Mouse (Mus musculus) spleen, embryonic (tissue): ENCODE measurements around the gene Foxp2.

Experiments
- CTCF ChIA-PET: fragments of 350-600 bp; sonication (Branson Sonifier 250); formaldehyde crosslinking; loops from one replicate; lab custom pipeline; 2022; lab: Charles Lee

The Foxp2 gene

DNA sequence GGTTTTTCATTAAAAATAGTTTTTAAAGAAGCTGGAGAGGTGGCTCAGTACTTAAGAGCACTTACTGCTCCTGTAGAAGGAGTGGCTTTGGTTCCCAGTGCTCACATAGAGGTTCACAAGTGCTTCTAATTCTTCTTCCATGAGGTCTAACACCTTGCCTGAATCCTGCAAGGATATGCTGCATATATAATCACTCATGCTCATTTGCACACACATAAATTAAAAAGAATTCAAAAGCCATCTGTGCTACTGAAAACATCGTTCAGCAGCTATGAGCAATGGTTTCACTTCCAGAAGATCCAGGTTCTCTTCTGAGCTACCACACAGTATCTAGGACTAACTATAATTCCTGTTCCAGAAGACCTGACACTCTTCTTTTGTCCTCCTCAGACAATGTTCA lies 200.4 kb downstream of the Foxp2 start:
- CTCF ChIA-PET, result no interaction called here

DNA sequence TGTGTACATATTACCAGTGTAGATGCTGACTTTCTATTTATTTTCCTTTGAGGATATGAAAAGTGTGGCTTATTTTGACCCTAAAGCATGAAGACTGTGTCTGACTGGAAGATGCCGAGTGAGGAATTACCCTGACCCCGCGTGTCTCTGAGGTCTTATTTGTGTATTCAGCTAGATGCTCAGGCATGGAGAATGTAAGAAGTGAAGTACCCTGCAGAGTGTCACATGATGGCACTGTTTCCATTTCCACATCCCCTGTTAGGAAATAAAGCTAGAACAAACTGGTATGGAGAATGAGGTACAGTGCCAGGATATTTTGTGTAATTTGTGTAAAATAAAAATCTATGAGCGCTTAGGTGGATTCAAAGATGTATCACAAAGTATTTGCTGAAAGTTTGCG lies 219.8 kb downstream of the Foxp2 start:
- CTCF ChIA-PET, result no interaction called here

DNA sequence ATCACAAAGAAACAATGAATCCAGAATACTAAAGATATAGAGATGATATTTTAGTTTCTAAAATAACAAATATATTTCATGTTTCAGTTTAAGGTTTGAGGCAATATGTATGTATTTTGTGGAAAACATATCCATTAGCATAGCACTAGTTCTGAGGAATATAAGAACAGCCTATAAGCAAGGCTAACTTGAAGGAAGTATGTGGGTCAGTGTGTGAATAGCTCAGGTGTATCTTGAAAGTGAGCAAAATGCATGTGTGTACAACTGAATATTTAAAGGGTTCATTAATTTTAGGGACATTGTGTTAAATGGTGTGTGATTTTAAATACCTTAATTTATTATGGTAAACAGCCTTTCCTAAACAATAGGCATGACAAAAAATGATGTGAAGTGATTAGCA lies 220.2 kb downstream of the Foxp2 start:
- CTCF ChIA-PET, result no interaction called here

DNA sequence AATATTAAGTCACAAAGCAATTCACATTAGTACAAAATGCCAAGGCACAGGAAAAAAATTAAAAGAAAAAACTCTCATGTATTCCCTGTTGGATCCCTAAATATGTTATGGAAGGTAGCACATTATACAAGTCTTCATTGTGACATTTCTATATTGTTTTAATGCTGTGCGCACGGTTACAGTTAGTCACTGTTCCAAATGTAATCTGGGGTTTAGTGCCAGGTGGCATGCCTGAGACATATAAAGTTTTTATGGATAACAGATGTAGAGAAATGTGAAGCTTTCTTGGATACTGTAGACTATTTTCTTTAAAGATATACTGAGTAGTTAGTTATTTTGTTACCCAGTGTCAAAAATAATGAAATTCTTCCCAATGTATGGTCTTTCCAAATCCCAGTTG lies 229.0 kb downstream of the Foxp2 start:
- CTCF ChIA-PET, result no interaction called here

DNA sequence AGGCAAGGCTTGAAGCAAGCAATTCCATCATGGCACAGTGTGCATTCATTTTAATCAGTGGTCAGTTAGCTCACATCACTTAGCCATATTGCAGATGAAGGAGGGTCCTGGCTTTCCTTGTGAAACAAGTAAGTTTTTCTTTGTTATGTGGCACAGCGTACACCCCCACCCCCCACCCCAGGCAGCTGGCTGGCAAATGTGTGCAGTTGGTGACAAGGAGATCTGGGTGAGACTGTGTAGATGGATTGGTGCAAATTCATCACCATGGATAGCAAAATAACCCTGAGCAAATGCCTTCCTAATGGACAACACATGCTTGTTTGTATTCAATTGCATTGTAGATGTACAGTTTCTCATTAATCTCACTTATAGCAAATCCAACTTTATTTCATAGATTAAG lies 240.9 kb downstream of the Foxp2 start:
- CTCF ChIA-PET, result no interaction called here

DNA sequence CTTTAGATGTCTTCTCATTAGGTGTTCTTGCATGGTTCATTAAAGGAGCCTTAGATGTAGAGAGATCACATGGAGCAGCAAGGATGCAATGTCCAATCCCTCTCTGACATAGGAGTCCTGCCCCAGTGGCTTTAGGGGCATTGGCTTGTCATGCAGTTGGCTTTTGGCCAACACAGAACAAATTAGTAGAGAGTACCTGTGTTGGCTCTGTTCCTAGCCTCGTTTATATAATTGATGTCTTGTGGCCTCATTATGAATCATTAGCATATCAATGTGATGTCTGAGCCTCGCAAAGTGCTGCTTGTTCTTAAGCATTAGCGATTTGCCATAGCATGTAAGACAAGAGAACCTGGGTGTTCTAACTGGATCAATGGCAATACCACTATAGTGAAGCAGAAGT lies 250.5 kb downstream of the Foxp2 start:
- CTCF ChIA-PET, result no interaction called here

DNA sequence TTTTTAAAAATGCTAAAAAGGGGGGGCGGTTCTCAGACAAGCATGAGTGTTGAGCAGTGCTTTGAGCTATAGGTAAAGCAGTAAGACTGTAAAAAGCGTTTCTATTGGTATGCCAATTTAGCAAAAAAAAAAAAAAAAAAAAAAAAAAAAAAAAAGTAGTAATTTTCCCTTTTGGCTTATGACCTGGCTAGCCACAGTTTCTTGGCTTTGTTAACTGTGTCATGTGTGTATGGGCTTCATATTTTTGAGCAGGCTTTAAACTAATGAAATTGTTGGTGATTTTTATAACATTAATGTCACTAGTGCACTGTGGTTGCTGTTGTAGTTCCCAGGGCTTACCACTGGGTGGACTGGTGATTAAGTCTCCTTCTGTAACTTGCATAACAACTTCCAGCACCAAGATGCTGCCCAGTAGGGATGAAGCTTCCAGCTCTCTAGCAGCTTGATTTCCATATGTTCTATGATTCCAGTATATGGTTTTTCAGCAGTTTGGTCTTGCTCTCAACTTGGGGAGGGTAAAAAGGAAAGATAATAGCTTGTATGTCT lies 262.4 kb downstream of the Foxp2 start:
- CTCF ChIA-PET, result no interaction called here

DNA sequence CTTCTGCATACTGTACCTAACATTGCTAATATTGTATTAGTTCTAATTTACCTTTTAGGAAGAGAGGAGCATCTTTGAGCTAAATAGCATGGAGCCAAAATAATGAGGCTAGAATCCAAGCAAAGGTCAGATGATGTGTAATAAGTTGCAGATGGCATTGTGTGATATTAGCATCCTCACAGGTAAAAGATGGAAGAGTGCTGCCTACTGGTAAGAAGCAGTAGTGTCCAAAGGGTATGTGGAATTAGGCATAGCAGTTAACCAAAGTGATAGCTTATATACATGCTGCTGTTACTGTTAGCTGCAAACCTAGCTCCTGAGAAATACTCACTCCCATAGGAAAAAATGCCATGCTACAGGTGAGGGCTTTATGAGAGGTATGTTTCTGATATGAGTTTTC lies 275.6 kb downstream of the Foxp2 start:
- CTCF ChIA-PET, result no interaction called here

DNA sequence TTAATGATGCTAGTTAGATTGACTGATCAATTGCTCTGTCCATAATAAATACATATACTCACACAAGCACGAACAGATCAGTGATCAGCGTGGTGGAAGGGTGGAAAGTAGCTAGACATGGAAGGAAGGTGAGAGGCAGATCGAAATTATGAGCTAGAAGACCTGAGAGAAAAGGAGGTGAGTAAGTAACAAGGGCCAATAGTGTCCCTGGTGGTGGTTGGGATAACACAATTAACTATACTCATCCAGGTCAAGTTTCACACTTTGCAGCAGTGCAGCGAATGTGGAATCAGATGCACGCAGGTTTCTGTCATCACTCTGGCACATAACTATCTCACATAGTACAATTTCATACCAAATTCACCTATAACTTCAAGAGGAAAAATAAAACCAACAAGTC lies 291.7 kb downstream of the Foxp2 start:
- CTCF ChIA-PET, result no interaction called here

DNA sequence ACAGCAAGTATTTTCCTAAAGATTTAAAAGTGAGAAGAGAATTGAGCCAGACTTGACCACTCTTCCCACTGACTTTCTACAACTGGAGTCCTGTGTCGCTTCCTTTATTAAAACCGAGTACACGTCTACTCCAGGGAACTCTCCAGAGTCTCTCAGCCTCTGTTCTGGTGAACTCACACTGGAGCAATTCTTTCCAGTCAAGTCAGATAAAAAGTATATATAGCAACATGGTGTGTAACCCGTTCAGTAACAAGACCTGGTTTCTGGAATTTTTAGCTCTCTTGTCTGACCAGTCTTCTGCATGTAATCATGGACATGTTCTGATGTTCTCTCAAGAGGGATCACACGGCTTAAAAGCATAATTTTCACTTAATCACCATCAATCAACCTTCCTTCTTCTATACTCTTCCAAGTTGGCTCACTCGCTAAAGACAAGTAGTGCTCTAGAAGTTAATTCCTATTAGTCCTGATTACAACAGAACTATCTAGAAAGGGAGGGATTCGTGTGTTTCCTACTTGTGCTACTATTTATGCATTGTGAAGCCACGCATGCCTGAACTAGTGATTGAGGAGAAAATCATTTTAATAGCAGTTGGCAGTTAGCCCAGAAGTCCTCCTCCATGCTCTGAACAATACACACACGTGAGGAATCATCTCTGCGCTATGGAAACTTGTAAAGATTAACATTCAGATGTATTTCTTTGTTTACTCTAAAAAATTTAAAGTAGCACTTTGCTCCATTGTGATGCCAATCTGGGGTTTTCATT lies 341.2 kb downstream of the Foxp2 start:
- CTCF ChIA-PET, result no interaction called here

DNA sequence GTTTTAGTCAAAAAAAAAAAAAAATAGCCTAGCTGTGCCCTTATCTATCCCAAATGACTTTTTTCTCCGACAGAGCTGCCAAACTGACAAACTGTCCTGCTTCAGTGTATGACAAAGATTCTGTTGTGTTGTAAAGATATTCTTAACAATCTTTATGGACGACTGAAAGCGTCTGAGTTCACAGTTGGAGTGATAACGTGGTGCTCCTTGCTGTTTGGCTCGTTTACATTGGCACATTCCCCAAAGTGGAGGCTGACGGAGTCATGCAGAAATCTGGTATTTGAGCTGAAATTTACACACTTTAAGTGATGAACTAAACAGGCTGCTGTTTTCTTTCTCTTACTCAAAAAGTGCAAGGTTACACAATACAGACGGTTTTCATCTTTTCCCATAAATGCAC lies 356.2 kb downstream of the Foxp2 start:
- CTCF ChIA-PET, result interaction anchor here (0.6 kb wide), 2 partner anchors 353 to 458 kb away, joined by 4 to 6 read pairs; no protein-coding TSS in a partner anchor

DNA sequence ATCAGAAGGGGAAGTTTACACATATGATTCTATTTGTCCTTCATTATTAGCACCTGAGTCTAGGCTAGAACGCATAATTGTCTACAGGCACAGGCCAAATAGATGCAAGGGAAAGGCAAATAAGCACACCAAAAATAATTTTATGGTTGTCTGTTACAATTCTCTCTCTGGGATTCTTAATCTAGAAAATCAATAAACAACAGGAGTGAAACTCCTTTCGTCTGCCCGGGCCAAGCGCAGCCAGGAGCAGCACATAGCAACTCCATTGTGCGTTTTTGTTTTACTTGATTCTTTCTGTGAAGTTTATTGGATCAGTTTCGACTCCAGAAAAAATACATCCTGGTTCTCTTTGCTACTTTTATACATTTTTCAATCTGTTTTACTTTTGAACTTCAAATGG lies 356.7 kb downstream of the Foxp2 start:
- CTCF ChIA-PET, result interaction anchor here (0.6 kb wide), 1 partner anchor 457 kb away, joined by 4 read pairs; no protein-coding TSS in a partner anchor

DNA sequence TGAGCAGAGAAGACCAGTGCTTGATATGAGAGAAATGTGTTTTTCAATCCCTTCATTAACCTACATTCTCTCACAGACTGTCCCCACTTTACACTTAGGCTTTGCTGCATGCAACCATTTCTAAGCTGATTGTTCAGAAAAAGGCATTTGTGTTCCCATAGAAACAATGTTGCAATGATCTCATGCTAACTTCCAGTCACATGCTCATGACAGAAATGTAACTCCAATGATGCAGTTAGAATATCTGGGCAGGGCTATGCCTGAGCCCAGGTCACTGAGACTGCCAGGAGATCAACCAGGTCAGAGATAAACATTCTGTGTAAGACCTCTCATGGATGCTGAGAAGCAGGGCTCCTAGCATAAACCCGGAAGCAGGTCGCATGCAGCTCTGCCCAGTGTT lies 367.0 kb downstream of the Foxp2 start:
- CTCF ChIA-PET, result no interaction called here

DNA sequence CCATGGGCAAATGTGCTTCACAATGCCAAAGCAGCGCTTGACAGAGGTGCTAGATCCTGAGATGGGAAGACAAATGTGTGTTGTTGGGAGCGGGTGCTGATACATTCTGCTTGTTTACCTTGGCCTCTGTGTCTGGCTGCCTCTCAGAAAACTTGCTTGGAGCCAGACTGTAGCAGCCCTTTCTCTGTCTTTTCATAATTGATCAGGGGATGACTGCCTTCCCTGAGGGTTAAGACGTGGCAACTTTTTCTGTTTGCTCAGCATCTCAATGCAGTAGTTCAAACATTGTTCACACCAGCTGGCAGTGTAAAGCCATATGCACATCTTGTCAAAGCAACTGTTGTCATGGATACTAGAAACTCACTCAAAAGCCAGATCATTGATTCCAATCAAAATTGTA lies 384.1 kb downstream of the Foxp2 start:
- CTCF ChIA-PET, result no interaction called here

DNA sequence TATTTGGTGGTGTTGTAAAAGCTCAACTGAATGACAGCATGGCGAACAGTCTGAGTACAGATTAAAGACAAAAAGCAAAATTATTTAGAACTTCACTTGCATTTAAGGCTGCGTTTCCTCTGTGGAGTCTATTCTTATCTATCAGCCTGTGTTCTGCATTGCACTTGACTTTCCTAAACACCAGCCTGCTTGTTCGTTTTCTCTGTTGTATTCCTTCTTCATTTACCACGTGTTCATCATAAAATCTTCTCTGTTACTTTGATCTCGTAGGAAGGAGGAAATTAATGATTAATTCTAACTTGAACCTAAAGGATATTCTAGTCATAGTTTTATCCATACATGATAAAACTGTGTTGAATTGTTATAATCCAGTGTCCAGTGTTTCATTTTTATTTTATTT lies 392.9 kb downstream of the Foxp2 start:
- CTCF ChIA-PET, result no interaction called here

DNA sequence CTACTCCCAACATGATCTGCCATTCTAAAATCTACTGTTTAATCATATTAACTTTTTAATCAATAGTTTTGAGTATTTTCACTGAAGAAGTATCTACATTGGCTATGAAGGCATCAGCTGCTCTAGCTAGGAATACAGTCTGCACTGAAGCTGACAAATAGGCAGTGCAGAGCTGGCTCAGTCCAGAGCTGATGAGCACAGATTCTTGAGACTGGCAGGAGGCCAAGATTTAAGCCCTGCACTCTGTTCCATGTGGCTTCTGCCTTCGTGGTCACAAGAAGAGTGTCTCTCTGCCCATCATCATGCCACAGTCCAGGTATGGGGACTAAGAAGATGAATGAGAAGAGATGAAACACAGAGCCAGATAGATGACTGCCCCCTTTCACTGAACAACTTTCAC lies 398.1 kb downstream of the Foxp2 start:
- CTCF ChIA-PET, result interaction anchor here (0.7 kb wide), 1 partner anchor 664 kb away, joined by 7 read pairs; no protein-coding TSS in a partner anchor

DNA sequence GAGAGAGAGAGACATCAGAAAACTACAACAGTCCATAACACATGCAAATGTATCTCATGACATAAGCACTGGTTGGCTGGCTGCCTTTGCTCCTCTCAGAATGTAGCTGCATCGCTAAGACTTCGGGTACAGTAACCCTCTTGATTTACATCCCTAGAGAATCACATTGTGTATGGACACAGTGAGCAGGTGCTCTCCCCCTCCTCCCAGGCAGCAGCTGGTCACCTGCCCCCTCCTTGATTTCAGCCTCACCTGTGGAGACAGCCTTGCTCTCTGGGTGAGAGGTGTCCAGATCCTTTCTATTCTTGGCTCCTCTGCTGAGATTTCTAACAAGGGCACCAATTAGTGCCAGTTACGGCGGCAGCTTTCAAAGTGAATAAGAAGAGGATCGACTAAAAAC lies 409.5 kb downstream of the Foxp2 start:
- CTCF ChIA-PET, result no interaction called here

DNA sequence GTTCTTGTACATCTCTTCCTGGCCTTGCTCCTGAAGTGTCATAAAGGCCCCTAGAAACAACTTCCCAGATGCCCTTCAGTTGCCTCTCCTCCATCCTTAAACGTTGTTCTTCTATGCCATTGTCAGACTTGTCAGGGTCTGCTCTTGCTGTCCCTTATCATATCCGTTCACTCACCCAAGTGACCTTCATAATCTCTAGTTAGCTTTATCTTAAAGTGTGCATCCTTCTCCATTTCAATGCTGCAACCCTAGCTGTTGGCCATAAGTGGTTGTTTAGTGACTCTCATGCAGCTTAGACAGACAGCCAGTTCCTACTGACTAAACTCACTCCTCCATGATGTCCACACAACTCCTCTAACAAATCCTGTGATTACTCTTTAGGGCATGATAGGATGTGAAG lies 415.8 kb downstream of the Foxp2 start:
- CTCF ChIA-PET, result no interaction called here

DNA sequence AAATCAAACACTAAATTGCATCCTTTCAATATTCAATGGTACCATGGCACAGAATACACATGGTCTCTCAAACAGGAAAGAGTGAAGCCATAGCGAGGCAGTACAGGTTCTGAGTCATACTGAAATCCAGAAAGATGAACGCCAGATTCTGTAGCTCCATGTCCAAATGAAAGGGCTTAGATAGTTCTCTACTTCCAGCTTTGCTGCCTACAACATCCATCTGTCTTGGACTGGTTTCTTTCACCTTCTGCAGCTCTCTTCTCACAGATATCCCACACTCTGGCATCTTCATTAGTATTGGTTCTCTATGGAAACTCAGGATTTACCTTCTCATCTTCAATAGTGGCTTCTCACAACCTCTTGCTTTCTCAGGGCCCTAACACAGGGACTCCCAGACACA lies 417.2 kb downstream of the Foxp2 start:
- CTCF ChIA-PET, result no interaction called here

DNA sequence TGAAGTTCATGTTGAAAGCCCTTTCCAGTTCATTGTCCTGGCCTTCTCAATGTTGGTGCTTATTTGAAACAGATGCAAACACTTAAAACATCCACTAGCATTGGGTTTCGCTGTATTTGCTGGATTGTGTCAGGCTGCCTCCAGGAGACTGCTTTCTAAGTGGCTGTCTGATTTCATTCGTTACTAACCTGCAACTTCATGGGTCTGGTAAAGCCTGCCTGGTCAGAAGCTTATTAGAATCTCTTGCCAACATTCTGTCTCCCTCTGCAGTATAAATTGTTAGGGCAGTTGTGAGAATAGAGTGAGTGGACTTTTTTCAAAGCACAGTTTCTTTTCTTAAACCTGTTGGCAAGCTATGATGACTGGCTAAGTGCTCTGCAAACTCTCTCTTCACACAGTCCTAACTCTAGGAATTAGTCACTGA lies 420.4 kb downstream of the Foxp2 start:
- CTCF ChIA-PET, result no interaction called here

DNA sequence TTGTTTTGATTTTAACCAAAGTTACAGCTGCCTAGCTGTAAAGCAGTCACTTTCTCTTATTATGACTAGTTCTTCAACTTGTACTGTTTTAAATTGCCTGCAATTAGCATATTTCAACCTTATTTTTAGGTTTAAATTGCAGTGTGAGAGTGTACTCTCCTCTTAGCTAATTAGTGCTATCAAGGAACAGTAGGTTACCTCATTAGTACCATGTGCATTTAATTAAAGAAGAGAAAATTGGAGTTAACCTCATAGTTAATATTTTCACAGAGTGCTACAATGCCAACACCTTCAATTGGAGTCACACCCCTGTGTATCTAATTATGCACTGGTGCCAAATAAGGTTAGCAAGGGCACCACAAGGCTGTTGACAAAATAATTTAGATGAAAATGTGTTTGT lies 421.9 kb downstream of the Foxp2 start:
- CTCF ChIA-PET, result no interaction called here

DNA sequence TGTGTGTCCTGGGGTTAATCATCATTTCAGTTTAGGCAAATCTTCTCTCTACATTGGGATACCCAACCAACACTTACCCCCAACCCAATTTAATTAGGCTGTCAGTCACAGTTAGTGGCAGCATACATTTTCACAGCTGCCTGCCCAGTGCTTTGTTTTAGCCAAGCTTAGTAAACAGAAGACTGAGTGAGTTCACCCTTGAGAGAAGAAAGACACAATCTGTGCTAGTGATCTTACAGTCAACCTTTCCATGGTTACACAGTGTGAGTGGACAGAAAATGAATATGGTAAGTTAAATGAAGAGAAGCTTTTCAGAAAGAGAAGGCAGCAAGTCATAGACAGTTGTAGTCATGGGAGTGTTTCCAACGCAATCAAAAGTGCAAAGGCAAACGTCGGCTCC lies 446.6 kb downstream of the Foxp2 start:
- CTCF ChIA-PET, result no interaction called here

DNA sequence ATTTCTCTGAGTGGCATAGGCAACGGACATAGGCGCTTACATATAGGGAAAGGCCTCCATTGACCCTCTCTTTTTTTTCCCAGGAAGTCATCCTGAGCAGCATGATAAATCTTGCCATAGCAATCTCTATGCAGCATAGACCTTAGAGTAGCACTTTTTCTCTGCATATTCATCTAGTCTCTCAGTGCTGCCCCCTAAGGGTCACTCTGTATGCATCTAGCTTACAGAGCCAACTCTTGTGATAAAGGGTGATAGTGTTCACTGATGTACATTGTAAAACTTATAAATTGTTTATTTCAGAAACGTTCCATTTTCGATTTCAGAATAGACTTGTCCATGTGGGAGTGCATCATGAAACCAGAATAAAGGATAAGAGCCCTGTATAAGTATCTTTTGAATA lies 454.7 kb downstream of the Foxp2 start:
- CTCF ChIA-PET, result no interaction called here

DNA sequence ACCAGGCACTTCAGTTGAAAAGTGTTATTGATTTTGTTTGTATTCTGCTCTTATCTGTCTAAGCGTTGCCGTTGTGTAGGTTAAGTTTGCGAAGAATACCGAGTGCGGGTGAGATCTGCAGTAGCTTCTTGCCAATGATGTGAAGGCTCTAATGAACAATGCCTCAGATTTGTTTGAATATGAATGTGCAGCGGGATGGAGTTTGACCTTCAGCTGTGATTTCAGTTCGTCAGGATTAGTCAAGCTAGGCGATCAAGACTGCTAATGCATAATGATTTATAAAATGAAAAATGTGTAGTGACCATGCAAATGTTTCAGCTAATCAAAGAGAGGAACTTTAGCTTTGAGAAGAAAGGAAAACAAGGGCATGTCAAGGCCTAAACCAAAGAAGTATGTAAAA lies 469.1 kb downstream of the Foxp2 start:
- CTCF ChIA-PET, result no interaction called here
